Mouse (Mus musculus): ENCODE measurements around the gene Gm3336. TPM values are rescaled to one million over a fixed set of nuclear protein-coding genes. Genes with fewer than 3 reads are reported as not detected.
A peak's percentile ranks its signal among the peaks of the same experiment; 100 is the strongest.

The Gm3336 gene
- not detected in 2 replicates for polyA plus RNA-seq (2016; fragmentation: Nextera tagmentation; extraction: Ambion mirVana)

DNA sequence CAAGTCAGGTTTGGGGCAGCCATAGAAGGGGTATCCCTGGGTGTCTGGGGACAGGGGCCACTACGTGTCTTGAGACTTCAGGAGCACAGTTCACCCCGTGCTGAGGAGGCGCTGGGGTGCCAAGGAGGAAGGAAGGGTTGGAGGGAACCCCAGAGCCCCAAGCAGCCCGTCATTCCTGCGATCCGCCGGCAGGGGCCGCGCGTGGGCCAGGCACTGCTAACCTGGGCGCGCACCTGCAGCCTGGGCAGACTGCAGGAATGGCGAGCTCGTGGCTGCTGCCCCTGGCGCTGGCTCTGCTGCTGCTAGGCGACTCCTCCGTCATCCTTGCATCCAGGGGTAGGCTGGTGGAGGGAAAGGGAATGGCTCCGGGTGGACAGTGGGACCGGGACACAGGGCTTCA lies at the start of gene Gm3336:
TSS of gene Gm3336 (plus strand) at position 247 of the 400 bp plus-strand sequence.
- no peak within 1 kb of the TSS for H3K27ac ChIP-seq (replicated peaks)
- WGBS = 3% methylated on average over 19 of the region's 19 CpGs
- no peak within 1 kb of the TSS for H3K4me2 ChIP-seq (replicated peaks)

DNA sequence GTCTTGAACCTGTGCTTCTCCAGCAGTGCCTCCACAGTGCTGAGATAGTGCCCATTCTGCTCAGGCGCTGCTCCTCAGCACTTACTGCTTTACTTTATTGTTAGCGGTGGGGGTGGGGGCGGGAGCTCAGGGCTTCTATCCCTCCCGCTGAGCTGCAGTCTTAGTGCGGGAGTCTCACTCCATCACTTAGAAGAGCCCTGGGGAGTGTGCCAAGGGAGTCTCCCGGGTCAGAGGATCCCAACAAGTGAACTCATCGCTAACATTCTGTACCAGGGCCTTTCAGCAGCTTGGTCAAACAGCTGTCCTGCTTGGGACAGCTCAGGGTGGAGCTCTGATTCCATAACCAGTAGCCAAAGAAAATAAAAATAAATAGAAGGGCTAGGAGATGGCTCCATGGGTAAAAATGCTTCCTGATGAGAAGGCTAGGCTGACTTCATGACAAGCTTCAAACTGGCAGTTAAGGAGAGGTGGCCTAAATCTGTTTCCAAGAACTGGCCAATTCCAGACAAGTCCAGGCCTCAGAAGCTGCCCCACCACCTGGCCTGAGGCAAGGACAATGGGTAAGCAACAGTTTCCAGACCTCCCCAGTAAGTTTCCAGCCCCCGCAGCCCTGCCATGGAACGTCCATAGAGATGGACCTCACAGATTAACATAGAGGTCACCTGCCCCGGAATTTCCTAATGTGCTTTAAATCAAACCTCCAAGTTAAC lies 46.6 kb upstream of the Gm3336 start:
- peaks cover 15% of the 10 kb centered on the region for H3K4me1 ChIP-seq
- H3K9ac ChIP-seq (replicated peaks) = no peak overlapping the region
- H3K4me3 ChIP-seq = no peak overlapping the region
- H3K27me3 ChIP-seq = no peaks in the 10 kb centered on the region
- no peaks in the 10 kb centered on the region for H3K9me3 ChIP-seq
- no peak for ATAC-seq (ENCODE audit: low FRiP score, low read depth)
- 68% methylated on average over 10 of the region's 10 CpGs for WGBS
- H3K4me2 ChIP-seq (replicated peaks) = no peak overlapping the region
- no peak overlapping the region; the same call in 1 of the 2 replicates for H3K27ac ChIP-seq (replicated peaks)
- H3K36me3 ChIP-seq = no peaks in the 10 kb centered on the region

More for the DNA sequence above, at the start of gene Gm3336:
- H3K27me3 ChIP-seq = peaks cover 18% of the 10 kb centered on the region
- H3K9ac ChIP-seq (replicated peaks) = no peak within 1 kb of the TSS
- H3K4me1 ChIP-seq = 0 out of 2 replicates have a peak, but pooled peaks cover 3% of the 10 kb centered on the region
- no peaks in the 10 kb centered on the region for H3K36me3 ChIP-seq
- no peak within 1 kb of the TSS for H3K4me3 ChIP-seq
- H3K9me3 ChIP-seq = no peaks in the 10 kb centered on the region
- ATAC-seq (ENCODE audit: low FRiP score, low read depth) = no peak; the same call in 1 of the 2 replicates

DNA sequence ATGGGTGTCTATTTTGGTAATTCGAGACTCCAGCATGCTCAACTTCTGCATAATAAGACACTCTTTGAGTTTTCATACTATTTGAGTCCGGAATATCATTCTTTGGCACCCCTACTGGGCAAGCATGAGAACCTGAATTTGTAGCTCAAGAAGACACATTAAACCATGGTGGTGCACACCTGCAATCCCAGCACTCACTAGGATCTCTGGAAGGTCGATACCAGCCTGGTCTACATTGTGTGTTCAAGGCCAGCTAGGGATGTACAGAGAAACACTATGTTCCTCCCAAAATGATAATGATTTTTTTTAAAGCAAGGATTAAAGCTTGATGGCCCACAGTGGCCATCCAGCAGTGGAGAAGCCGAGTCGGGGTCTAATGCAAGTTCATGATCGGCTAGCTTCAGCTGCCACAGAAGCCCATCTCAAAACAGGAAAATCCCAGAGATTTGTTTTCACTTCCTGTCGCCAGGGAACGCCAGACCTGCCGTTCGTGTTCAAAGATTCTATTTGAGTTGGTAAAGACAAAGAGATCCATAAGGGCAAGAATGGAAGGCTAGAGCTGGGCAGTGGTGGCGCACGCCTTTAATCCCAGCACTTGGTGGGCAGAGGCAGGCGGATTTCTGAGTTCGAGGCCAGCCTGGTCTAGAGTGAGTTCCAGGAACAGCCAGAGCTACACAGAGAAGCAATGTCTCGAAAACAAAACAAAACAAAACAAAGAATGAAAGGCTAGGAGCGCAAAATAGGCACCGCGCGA lies 45.8 kb upstream of the Gm3336 start:
- 41% methylated on average over 19 of the region's 19 CpGs for WGBS
- Histone ChIP-seq H3K9ac (replicated peaks) (peak overlapping the region; percentile 45), H3K27me3 (no peaks in the 10 kb centered on the region), H3K4me1 (peaks cover 15% of the 10 kb centered on the region), H3K36me3 (peaks cover 2% of the 10 kb centered on the region; the same call in 1 of the 2 replicates), H3K27ac (replicated peaks) (peak overlapping the region; percentile 92), H3K4me3 (peak overlapping the region; percentile 69), H3K4me2 (replicated peaks) (peak overlapping the region; percentile 47), H3K9me3 (no peaks in the 10 kb centered on the region)
- no peak for ATAC-seq (ENCODE audit: low FRiP score, low read depth)

DNA sequence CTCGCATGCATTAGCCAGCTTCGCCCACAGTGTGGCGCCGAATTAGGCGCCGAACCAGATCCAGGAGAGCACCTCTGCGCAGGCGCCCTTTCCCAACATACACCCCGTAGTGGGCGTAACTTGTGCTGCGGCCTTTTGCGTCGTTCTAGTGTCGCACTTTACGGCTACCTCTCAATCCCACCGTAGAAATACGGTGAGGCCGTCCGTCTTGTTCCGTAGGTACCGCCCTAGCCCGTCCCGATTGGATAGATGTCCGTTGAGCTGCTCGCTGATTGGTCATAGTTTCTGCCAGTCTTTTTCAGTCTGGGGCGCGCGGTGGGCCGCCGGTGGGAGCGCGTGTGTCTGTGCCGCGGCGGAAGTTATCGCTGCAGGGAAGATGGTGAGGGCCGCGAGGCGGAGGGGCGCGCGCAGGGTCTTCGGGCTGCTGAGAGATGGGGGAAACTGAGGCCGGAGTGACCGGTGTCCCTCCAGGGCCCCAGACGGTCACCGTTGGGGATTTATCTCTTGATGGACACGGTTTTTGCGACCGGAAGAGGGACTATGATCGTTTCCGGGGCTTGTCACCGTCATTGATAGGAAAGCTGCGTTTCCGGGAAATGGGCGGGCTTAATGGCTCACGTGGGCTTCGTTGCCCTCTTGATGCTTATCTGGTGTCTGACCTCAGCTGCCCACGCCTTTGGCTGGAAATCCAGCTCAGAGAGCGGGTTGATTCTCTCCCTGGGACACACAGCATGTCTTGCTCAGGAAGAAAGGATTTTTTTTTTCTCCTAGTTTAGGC lies 45.1 kb upstream of the Gm3336 start, which contains the start of gene Lsm4:
TSS of gene Lsm4 (plus strand) at position 170 of the 778 bp plus-strand sequence.
- peak within 1 kb of the TSS; percentile 71 for H3K9ac ChIP-seq (replicated peaks)
- peak within 1 kb of the TSS; percentile 92 for H3K27ac ChIP-seq (replicated peaks)
- under 1% methylated on average over 60 of the region's 60 CpGs for WGBS
- no peaks in the 10 kb centered on the region for H3K9me3 ChIP-seq
- H3K27me3 ChIP-seq = no peaks in the 10 kb centered on the region
- peak within 1 kb of the TSS; percentile 69 for H3K4me3 ChIP-seq
- peak; percentile 98 for ATAC-seq (ENCODE audit: low FRiP score, low read depth)
- H3K36me3 ChIP-seq = peaks cover 10% of the 10 kb centered on the region
- peaks cover 15% of the 10 kb centered on the region for H3K4me1 ChIP-seq
- H3K4me2 ChIP-seq (replicated peaks) = peak within 1 kb of the TSS; percentile 75

- H3K27ac ChIP-seq (replicated peaks) = peak overlapping the region; percentile 92
- no peaks in the 10 kb centered on the region for H3K27me3 ChIP-seq
- peak overlapping the region; percentile 69 for H3K4me3 ChIP-seq
- 84% methylated on average over 3 of the region's 3 CpGs for WGBS
- H3K36me3 ChIP-seq = peaks cover 18% of the 10 kb centered on the region
- 0 out of 2 replicates have a peak, but pooled peaks have one; percentile 3 for ATAC-seq (ENCODE audit: low FRiP score, low read depth)
- H3K9ac ChIP-seq (replicated peaks) = peak overlapping the region; percentile 71
- H3K4me2 ChIP-seq (replicated peaks) = peak overlapping the region; percentile 75
- H3K9me3 ChIP-seq = no peaks in the 10 kb centered on the region
- peaks cover 15% of the 10 kb centered on the region for H3K4me1 ChIP-seq
These were observed 44.2 kb upstream of the Gm3336 start for GRCm38 (mm10) chr8:70674109-70674508.

DNA sequence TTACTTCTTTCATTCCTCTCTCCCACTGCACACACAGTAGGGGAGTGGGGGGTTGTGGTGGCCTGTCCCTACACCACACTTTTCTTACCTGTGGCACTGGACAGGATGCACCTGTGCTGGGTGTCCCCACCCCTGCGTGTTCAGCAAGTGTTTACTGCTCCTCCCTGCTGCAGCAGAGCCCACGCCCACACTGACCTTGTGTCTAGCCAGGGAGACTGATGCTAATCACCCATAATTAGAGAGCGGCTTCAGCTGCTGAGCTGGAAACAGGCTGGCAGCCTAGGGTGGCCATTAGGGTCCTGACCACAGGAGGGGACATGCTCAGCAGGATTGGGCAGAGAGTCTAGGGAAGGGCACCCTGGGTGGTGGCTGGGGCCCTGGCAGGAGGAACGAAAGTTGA lies 43.6 kb upstream of the Gm3336 start:
- no peak for ATAC-seq (ENCODE audit: low FRiP score, low read depth)
- H3K27ac ChIP-seq (replicated peaks) = no peak overlapping the region
- WGBS = 88% methylated on average over 4 of the region's 4 CpGs

DNA sequence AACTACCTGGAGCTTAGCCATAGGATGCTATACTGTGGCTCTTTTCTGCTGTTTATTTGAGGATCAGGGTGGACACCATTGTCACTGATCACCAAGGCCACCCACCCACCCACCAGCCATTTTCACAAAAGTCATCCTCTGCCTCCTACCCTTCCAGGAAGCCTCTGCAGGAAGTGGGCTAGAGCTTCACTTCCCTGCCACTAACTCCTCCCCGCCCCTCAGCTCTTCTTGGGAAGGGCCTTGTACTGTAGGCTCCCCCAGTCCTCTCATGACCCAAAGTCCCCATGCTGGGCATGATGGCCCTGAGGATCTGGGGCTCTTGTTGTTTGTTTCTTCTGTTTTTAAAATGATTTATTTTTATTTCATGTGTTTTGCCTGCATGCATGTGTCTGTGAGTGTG lies 43.0 kb upstream of the Gm3336 start:
- ATAC-seq (ENCODE audit: low FRiP score, low read depth) = no peak
- no peak overlapping the region for H3K9ac ChIP-seq (replicated peaks)
- 94% methylated on average over 1 of the region's 1 CpGs for WGBS
- no peaks in the 10 kb centered on the region for H3K9me3 ChIP-seq
- peaks cover 15% of the 10 kb centered on the region for H3K4me1 ChIP-seq
- peaks cover 20% of the 10 kb centered on the region for H3K36me3 ChIP-seq
- H3K27me3 ChIP-seq = no peaks in the 10 kb centered on the region
- no peak overlapping the region for H3K4me3 ChIP-seq
- H3K4me2 ChIP-seq (replicated peaks) = no peak overlapping the region
- H3K27ac ChIP-seq (replicated peaks) = no peak overlapping the region

More for the DNA sequence above, 43.6 kb upstream of the Gm3336 start:
- Histone ChIP-seq H3K27me3 (no peaks in the 10 kb centered on the region), H3K36me3 (peaks cover 20% of the 10 kb centered on the region), H3K4me1 (peaks cover 15% of the 10 kb centered on the region), H3K4me3 (no peak overlapping the region), H3K9ac (replicated peaks) (no peak overlapping the region; the same call in 1 of the 2 replicates), H3K4me2 (replicated peaks) (no peak overlapping the region), H3K9me3 (no peaks in the 10 kb centered on the region)

- H3K4me1 ChIP-seq = peaks cover 20% of the 10 kb centered on the region
- no peak overlapping the region for H3K27ac ChIP-seq (replicated peaks)
- H3K9ac ChIP-seq (replicated peaks) = no peak overlapping the region
- WGBS = 91% methylated on average over 15 of the region's 15 CpGs
- ATAC-seq (ENCODE audit: low FRiP score, low read depth) = no peak
- no peak overlapping the region for H3K4me2 ChIP-seq (replicated peaks)
- H3K9me3 ChIP-seq = no peaks in the 10 kb centered on the region
- H3K27me3 ChIP-seq = no peaks in the 10 kb centered on the region
- peaks cover 20% of the 10 kb centered on the region for H3K36me3 ChIP-seq
- H3K4me3 ChIP-seq = no peak overlapping the region
These were observed 40.8 kb upstream of the Gm3336 start for GRCm38 (mm10) chr8:70677451-70678080.

- ATAC-seq (ENCODE audit: low FRiP score, low read depth) = no peak
- Histone ChIP-seq H3K9me3 (no peaks in the 10 kb centered on the region), H3K27me3 (no peaks in the 10 kb centered on the region), H3K4me3 (no peak overlapping the region), H3K4me1 (peaks cover 20% of the 10 kb centered on the region), H3K27ac (replicated peaks) (no peak overlapping the region), H3K4me2 (replicated peaks) (no peak overlapping the region), H3K36me3 (peaks cover 20% of the 10 kb centered on the region), H3K9ac (replicated peaks) (no peak overlapping the region)
These were observed 39.7 kb upstream of the Gm3336 start for GRCm38 (mm10) chr8:70678679-70679078.

- peaks cover 16% of the 10 kb centered on the region; the same call in 1 of the 2 replicates for H3K4me1 ChIP-seq
- no peaks in the 10 kb centered on the region for H3K27me3 ChIP-seq
- H3K9ac ChIP-seq (replicated peaks) = no peak overlapping the region
- 91% methylated on average over 4 of the region's 4 CpGs for WGBS
- H3K36me3 ChIP-seq = peaks cover 20% of the 10 kb centered on the region
- no peaks in the 10 kb centered on the region for H3K9me3 ChIP-seq
- H3K4me2 ChIP-seq (replicated peaks) = no peak overlapping the region
- H3K27ac ChIP-seq (replicated peaks) = no peak overlapping the region
- ATAC-seq (ENCODE audit: low FRiP score, low read depth) = no peak
- no peak overlapping the region for H3K4me3 ChIP-seq
These were observed 38.9 kb upstream of the Gm3336 start for GRCm38 (mm10) chr8:70679404-70679803.

DNA sequence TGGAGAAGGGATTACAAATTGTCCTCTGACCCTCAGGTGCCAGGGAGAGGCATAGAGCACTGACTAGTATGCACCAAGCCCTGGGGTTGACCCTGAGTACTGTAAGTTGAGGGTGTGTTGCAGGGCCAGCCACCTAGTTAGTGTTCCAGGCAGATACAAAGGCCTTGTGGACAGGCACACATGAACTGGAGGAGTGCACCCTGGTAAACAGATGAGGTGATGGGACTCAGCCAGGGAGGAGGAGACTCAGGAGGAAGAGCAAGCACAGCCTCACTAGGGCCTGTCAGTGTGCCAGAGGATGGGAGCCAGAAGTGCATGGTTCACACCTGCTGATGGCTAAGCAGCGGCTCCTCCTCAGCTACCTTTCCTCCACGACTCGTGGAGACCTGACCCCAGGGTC lies 38.3 kb upstream of the Gm3336 start:
- no peak overlapping the region for H3K27ac ChIP-seq (replicated peaks)
- ATAC-seq (ENCODE audit: low FRiP score, low read depth) = no peak
- no peak overlapping the region for H3K4me3 ChIP-seq
- H3K27me3 ChIP-seq = no peaks in the 10 kb centered on the region
- no peak overlapping the region for H3K4me2 ChIP-seq (replicated peaks)
- 93% methylated on average over 3 of the region's 3 CpGs for WGBS
- no peaks in the 10 kb centered on the region for H3K9me3 ChIP-seq
- peaks cover 20% of the 10 kb centered on the region for H3K36me3 ChIP-seq
- peaks cover 12% of the 10 kb centered on the region; the same call in 1 of the 2 replicates for H3K4me1 ChIP-seq
- no peak overlapping the region for H3K9ac ChIP-seq (replicated peaks)
